Comparison of ENCODE assay signal across 26 mouse cellular contexts in the genomic region with DNA sequence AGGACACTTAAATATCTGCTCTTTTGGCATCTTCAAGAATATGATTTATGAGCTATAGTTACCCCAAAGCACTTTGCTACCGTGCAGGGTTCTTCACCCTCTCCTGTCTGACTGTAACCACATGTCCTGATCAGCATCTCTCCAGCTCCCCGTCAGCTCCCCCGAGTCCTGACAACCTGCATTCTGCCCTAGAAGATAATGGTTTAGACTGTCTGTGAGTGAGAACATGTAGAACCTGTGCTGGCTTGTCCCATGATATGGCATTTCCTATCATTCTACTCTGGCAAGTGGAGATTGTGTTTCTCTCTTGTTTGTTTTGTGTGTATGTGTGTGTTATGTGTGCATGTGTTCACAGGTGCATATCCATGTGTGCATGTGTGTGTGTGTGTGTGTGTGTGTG. TPM values are rescaled to one million over a fixed set of nuclear protein-coding genes. Genes with fewer than 3 reads are reported as not detected.
"Had no signal": no experiment of that assay in that cellular context is flagged by ENCODE, and none has a peak within 500 bp of the region (broad histone marks: within the 10 kb centered on the region; RNA-seq: fewer than 3 reads in every experiment).

No protein-coding gene starts in this region.

- H3K4me3 ChIP-seq: heart, adult 2 months; heart, embryonic 13.5 days; heart, embryonic 15.5 days; layer of hippocampus, adult 2 months; left cerebral cortex, adult 2 months; limb, embryonic 10.5 days; limb, embryonic 12.5 days; liver, embryonic 13.5 days had no signal

- H3K9ac ChIP-seq: heart, embryonic 13.5 days; heart, embryonic 15.5 days; hindbrain, embryonic 14.5 days; limb, embryonic 12.5 days; liver, embryonic 13.5 days had no signal

- H3K4me1 ChIP-seq: liver, embryonic 13.5 days had no signal

- ATAC-seq: hindbrain, postnatal 0 days; intestine, embryonic 16.5 days had no signal

- H3K27ac ChIP-seq: heart, adult 2 months; heart, embryonic 13.5 days; heart, embryonic 15.5 days; hindbrain, embryonic 14.5 days; hindbrain, postnatal 0 days; layer of hippocampus, adult 2 months; left cerebral cortex, adult 2 months; limb, embryonic 10.5 days; limb, embryonic 12.5 days; liver, embryonic 13.5 days had no signal

- H3K36me3 ChIP-seq: heart, embryonic 13.5 days; heart, embryonic 15.5 days; limb, embryonic 10.5 days; limb, embryonic 12.5 days; liver, embryonic 13.5 days had no signal

- DNase-seq: gastrocnemius, postnatal 14 days; gastrocnemius, postnatal 36 days; heart, adult 11 months; heart, adult 2 months; heart, postnatal 14 days; heart, postnatal 36 days; kidney, adult 11 months; kidney, adult 8-10 months; kidney, postnatal 10 days; kidney, postnatal 25 days; kidney, postnatal 4 days; liver; liver, embryonic 13.5 days had no signal

- H3K9me3 ChIP-seq: heart, embryonic 13.5 days; heart, embryonic 15.5 days; limb, embryonic 10.5 days; limb, embryonic 12.5 days; liver, embryonic 13.5 days had no signal

RNA-seq across cellular contexts. Expression of a gene that starts 7.5 kb away (rescaled TPM):
- total RNA-seq: hematopoietic stem cell, adult 5-6 weeks had no signal

RNA-seq across cellular contexts. Expression of a gene that starts 24.2 kb away (rescaled TPM):
- total RNA-seq: gastrocnemius, adult 18-20 months; gastrocnemius, adult 8-10 months; gastrocnemius, postnatal 14 days; gastrocnemius, postnatal 36 days had no signal

RNA-seq across cellular contexts. Expression of a gene that starts 28.2 kb away (rescaled TPM):
- total RNA-seq: hematopoietic stem cell, adult 5-6 weeks had no signal
- polyA plus RNA-seq: liver, embryonic 11.5 days had no signal
